Mouse (Mus musculus) midbrain, embryonic 11.5 days (tissue): Measurements from ENCODE around the gene Jazf1. TPM values are rescaled to one million over a fixed set of nuclear protein-coding genes. Genes with fewer than 3 reads are reported as not detected.

Source experiments
- ATAC-seq: fragments of 200-750 bp; cut with Nextera tagmentation; 2 replicates; pipeline ENCODE4 v1.8.0; 2017; ENCODE audit warnings: moderate TSS enrichment, moderate library complexity; ENCODE audit not compliant: low FRiP score
- DNase-seq: peaks from one replicate; pipeline ENCODE4 v3.0.0; 2015; ENCODE audit warnings: low spot score; ENCODE audit errors: missing footprints
- H3K27ac ChIP-seq: fragments of 300-500 bp; sonication (generic); 2 replicates; pipeline ENCODE4 v1.5.1; 2014; ENCODE audit warnings: low read depth, low read length
- H3K27me3 ChIP-seq: fragments of 300-500 bp; sonication (generic); 2 replicates; pipeline ENCODE4 v1.6.1; 2014; ENCODE audit warnings: mild to moderate bottlenecking, low read length, moderate library complexity, mixed read lengths; ENCODE audit not compliant: control insufficient read depth, insufficient read depth
- H3K36me3 ChIP-seq: fragments of 300-500 bp; sonication (generic); 2 replicates; pipeline ENCODE4 v1.6.1; 2014; ENCODE audit warnings: mild to moderate bottlenecking, low read length, moderate library complexity, mixed read lengths; ENCODE audit not compliant: control insufficient read depth, insufficient read depth
- H3K4me1 ChIP-seq: fragments of 300-500 bp; sonication (generic); 2 replicates; pipeline ENCODE4 v1.6.1; 2014; ENCODE audit warnings: low read length; ENCODE audit not compliant: control insufficient read depth, insufficient read depth
- H3K4me2 ChIP-seq: fragments of 300-500 bp; sonication (generic); 2 replicates; pipeline ENCODE4 v1.6.1; 2014; ENCODE audit warnings: mild to moderate bottlenecking, moderate library complexity
- H3K4me3 ChIP-seq: fragments of 300-500 bp; sonication (generic); 2 replicates; pipeline ENCODE4 v1.5.1; 2014; ENCODE audit warnings: low read depth, low read length
- H3K9ac ChIP-seq: fragments of 300-500 bp; sonication (generic); 2 replicates; pipeline ENCODE4 v1.6.1; 2014; ENCODE audit warnings: low read length
- H3K9me3 ChIP-seq: fragments of 300-500 bp; sonication (generic); 2 replicates; pipeline ENCODE4 v1.6.1; 2016; ENCODE audit warnings: low read length; ENCODE audit not compliant: control insufficient read depth
- WGBS: fragments of 180-500 bp; shearing (Covaris S2); extraction: QIAGEN DNeasy Blood & Tissue Kit; methylation state at CpG from one replicate; pipeline ENCODE4 v1.1.7; 2014; 5-methylcytosine and 5-hydroxymethylcytosine counted together
- polyA plus RNA-seq: library from polyadenylated mRNA; unstranded; fragments of >200 nt; fragmentation: Nextera tagmentation; extraction: Ambion mirVana; gene quantifications from 2 replicates; pipeline ENCODE4 v1.2.1, GENCODE M21; 2014

Jazf1 gene
- polyA plus RNA-seq, 1 experiment from 2014 or later = 7.1 TPM

DNA sequence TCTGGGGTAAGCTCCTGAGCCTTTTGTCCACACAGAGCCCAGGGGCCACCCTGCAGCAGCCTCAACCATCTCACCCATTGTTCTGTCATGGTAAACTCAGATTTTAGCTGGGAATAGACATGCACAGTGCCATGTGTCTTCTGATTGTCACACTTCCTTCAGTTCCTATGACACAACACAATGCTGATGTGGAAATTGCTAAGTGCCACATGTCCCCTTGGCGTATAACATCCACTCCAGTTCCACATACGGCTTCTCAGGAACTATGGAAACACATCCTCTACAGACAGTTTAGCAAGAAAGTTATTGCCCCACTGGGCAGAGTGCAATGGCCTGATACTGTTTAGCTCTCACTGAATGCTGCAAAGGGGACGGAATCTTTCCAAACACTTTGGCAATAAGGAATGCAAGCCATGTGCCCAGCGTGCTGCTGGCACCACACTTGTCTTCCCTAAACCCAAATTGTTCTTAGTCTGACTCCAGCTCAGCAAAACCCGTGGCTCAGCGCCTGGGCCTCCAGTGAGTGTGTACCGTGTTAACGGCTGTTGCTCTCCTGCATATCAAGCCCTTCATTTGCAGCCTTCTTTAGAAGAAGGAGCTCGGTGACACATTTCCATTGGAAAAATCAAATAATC lies 207.1 kb downstream of the Jazf1 start:
- Histone ChIP-seq H3K27me3 (no peaks in the 10 kb centered on the region), H3K27ac (no peak overlapping the region), H3K4me2 (no peak overlapping the region), H3K4me3 (no peak overlapping the region), H3K36me3 (no peaks in the 10 kb centered on the region), H3K9me3 (no peaks in the 10 kb centered on the region), H3K9ac (no peak overlapping the region), H3K4me1 (peaks cover 5% of the 10 kb centered on the region; the same call in 1 of the 2 replicates)
- WGBS = 83% methylated on average over 9 of the region's 9 CpGs
- DNase-seq = no peak
- no peak for ATAC-seq

DNA sequence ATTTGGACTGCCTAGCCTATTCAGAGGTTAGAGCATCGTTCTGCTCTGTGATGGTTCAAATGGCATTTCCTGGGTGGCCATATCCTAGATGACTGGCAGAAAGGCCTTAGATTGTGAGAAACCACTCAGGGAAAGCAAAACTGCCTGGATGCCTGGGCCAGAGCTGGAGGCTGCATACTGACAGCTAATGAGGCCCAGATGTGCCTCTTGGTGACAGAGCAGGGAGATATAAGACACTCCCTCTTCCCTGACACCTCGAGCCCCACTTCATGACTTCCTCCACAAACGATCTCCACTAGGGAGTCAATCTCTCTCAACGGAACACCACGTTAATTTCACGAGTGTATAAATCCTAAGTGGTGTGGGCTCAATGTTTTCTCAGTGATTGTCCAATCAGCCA lies 207.7 kb downstream of the Jazf1 start:
- WGBS = 65% methylated on average over 6 of the region's 6 CpGs
- ATAC-seq = no peak
- H3K4me2 ChIP-seq = no peak overlapping the region
- H3K36me3 ChIP-seq = no peaks in the 10 kb centered on the region
- no peaks in the 10 kb centered on the region for H3K27me3 ChIP-seq
- H3K9ac ChIP-seq = no peak overlapping the region
- H3K27ac ChIP-seq = no peak overlapping the region
- H3K4me3 ChIP-seq = no peak overlapping the region
- no peaks in the 10 kb centered on the region for H3K9me3 ChIP-seq
- peaks cover 5% of the 10 kb centered on the region; the same call in 1 of the 2 replicates for H3K4me1 ChIP-seq
- peak; percentile 71 for DNase-seq

DNA sequence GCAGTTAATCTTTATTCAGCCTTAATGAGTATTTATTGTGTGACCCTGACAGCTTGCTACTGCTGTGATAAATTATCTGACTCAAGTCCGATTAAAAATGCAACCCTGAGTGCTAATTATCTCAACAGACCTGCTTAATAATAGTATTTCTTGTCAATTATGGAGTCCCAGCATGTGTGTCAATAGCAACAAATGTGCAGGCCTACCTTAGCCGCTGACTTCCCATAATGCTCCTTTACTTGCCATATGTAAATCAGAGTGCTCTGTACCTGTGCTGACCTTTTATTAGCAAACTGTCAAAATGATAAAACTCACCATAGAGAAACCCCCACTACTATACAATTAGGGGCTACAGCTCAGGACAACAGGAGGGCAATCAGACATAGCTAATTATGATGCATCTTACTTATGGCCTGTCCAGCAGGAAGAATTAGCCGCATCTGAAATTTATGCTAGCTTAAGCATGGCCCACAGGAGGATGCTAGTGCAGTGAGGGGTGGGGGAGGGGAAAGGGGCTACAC lies 209.5 kb downstream of the Jazf1 start:
- no peaks in the 10 kb centered on the region for H3K36me3 ChIP-seq
- peaks cover 5% of the 10 kb centered on the region; the same call in 1 of the 2 replicates for H3K4me1 ChIP-seq
- no peak overlapping the region for H3K9ac ChIP-seq
- WGBS = 82% methylated on average over 3 of the region's 3 CpGs
- no peak for DNase-seq
- H3K4me2 ChIP-seq = no peak overlapping the region
- H3K27me3 ChIP-seq = no peaks in the 10 kb centered on the region
- no peak overlapping the region for H3K4me3 ChIP-seq
- no peaks in the 10 kb centered on the region for H3K9me3 ChIP-seq
- H3K27ac ChIP-seq = no peak overlapping the region
- ATAC-seq = no peak

DNA sequence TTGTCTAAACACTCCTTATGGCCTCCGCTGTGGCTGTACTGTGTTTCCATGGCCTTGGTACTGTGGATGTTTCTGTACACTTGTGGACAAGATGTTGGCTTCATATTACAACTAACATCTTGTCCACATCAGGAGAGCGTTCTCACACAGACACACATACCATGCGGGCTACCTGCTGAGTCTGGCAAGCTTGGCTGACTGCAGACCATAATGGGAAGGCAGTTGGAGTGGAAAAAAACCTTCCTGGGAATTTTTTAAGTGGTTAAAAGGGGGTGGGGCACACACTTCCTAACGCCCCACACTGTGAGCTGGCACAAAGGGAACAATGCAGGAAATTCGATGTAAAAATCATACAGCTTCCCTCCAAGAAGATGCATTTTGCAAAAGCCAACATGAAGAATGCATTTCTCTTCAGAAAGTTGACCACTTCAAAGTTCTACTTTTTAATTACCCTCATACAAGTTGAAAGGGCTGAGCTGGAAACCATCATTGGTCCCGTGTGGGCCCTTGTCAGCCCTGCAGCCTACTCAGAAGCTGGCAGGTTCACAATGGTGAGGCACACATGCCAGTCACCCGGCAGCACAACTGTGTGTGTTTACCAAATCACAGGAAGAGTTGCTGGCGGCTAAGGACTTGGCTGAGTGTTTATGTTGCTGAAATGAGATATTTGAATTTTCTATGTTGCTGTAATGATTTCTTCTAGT lies 215.9 kb downstream of the Jazf1 start:
- no peak overlapping the region for H3K27ac ChIP-seq
- no peaks in the 10 kb centered on the region for H3K27me3 ChIP-seq
- H3K36me3 ChIP-seq = no peaks in the 10 kb centered on the region
- ATAC-seq (no peak), DNase-seq (peak; percentile 87)
- H3K4me3 ChIP-seq = no peak overlapping the region
- H3K9ac ChIP-seq = no peak overlapping the region
- no peak overlapping the region for H3K4me2 ChIP-seq
- peaks cover 5% of the 10 kb centered on the region; the same call in 1 of the 2 replicates for H3K4me1 ChIP-seq
- H3K9me3 ChIP-seq = no peaks in the 10 kb centered on the region
- 44% methylated on average over 8 of the region's 8 CpGs for WGBS

DNA sequence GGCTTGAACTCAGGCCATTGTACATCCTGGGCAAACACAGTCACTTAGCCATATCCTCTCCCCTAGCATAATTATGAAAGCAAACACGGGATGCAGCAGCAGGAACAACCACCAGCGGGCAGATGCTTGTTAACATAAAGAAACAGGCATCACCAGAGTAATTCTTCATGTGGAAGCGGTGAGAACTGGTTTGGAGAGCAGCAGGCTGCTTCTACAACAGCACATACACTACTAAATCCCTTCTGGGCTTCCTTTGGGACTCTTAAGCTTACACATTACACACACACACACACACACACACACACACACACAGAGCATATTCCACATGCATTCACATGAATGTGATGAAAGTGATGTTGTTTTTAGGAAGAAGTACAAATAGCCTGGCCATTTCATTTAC lies 216.5 kb downstream of the Jazf1 start:
- DNase-seq (no peak), ATAC-seq (no peak)
- Histone ChIP-seq H3K27me3 (no peaks in the 10 kb centered on the region), H3K9me3 (no peaks in the 10 kb centered on the region), H3K9ac (no peak overlapping the region), H3K36me3 (no peaks in the 10 kb centered on the region), H3K4me1 (peaks cover 5% of the 10 kb centered on the region; the same call in 1 of the 2 replicates), H3K4me2 (no peak overlapping the region), H3K27ac (no peak overlapping the region), H3K4me3 (no peak overlapping the region)
- WGBS = 58% methylated on average over 3 of the region's 3 CpGs

DNA sequence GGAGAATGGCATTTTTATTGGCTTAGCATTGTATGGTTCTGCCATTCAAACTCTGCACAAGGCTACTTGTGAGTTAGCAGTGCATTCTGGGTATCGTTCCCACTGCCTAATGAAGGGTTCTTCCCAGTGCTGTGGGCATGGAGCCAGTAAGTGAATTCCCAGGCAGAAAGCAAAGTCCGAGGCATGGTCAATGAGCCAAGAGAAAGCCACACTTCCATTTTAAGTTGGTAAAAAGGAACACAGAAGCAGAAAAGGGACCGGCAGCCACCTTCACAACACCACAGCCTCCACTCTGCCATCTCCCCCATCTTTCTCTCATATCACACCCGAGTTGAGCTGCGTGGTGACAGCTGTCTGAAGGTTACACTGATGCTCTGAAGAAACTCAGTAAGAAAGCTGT lies 217.4 kb downstream of the Jazf1 start:
- Histone ChIP-seq H3K9ac (no peak overlapping the region), H3K27ac (no peak overlapping the region), H3K4me2 (no peak overlapping the region), H3K4me1 (peaks cover 5% of the 10 kb centered on the region; the same call in 1 of the 2 replicates), H3K9me3 (no peaks in the 10 kb centered on the region), H3K27me3 (no peaks in the 10 kb centered on the region), H3K36me3 (no peaks in the 10 kb centered on the region), H3K4me3 (no peak overlapping the region)
- WGBS = 83% methylated on average over 5 of the region's 5 CpGs
- DNase-seq = no peak
- no peak for ATAC-seq

DNA sequence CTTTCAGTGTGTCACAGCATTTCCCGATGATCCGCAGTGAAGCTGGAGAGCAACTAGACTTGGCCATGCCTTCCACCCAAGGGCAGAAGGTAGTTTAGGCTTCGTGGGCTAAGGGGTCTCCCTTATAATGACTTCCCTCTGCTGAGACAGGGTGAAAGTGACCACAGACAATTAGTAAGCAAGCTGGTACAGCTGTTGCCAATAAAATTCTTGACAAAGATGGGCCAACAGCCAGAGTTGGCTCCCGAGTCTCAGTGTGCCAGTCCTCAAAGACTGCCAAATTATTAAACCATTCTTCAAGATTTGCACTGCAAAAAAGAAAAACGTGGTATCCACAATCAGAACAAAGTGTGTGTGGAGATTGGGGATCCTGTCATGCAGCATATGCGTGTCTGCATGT lies 220.2 kb downstream of the Jazf1 start:
- Histone ChIP-seq H3K9me3 (no peaks in the 10 kb centered on the region), H3K36me3 (no peaks in the 10 kb centered on the region), H3K4me1 (peaks cover 5% of the 10 kb centered on the region; the same call in 1 of the 2 replicates), H3K4me2 (no peak overlapping the region), H3K4me3 (no peak overlapping the region), H3K27me3 (no peaks in the 10 kb centered on the region), H3K27ac (no peak overlapping the region), H3K9ac (no peak overlapping the region)
- DNase-seq (no peak), ATAC-seq (no peak)
- WGBS = 86% methylated on average over 6 of the region's 6 CpGs

DNA sequence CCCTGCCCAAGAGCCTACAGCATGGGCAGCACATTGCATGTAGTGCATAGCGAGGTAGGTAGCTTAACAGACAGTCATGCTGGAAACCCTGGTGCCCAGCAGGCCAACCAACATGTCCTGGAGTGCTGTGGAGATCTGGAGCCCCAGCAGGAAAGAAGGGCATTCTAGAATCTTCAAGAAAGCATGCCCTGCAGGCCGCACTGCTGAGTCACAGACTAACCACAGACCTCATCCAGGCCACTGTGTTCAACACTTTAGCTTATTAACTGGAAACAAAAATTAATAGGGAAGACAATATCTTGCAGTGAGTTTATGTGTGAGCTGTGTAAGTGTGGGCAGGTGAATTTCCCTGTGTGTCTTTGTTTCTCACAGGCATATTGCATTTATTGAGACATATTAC lies 222.1 kb downstream of the Jazf1 start:
- ATAC-seq (no peak), DNase-seq (no peak)
- no peak overlapping the region for H3K4me2 ChIP-seq
- H3K36me3 ChIP-seq = no peaks in the 10 kb centered on the region
- no peaks in the 10 kb centered on the region for H3K4me1 ChIP-seq
- no peaks in the 10 kb centered on the region for H3K9me3 ChIP-seq
- no peaks in the 10 kb centered on the region for H3K27me3 ChIP-seq
- no peak overlapping the region for H3K4me3 ChIP-seq
- WGBS = 86% methylated on average over 2 of the region's 2 CpGs
- H3K27ac ChIP-seq = no peak overlapping the region
- no peak overlapping the region for H3K9ac ChIP-seq

DNA sequence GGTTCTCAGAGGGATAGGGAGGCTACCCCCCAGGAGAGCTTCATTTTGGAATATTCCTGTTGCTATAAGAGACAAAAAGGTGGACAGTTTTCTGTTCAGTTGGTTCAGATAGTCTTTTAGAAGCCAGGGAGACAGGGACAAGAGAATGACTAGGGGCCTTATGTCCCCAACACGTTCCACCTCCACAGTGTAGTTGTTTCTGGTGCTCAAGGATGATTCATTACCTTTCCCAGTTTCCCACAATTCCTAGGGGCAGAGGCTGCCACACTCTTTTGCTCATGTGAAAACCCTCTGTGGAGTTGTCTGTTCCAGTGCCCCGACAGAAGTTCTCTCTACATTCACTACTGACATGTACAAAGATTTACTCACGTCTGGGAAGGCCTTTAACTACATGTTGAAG lies 223.7 kb downstream of the Jazf1 start:
- Histone ChIP-seq H3K27me3 (no peaks in the 10 kb centered on the region), H3K4me3 (no peak overlapping the region), H3K9ac (no peak overlapping the region), H3K36me3 (no peaks in the 10 kb centered on the region), H3K4me2 (no peak overlapping the region), H3K9me3 (no peaks in the 10 kb centered on the region), H3K4me1 (peaks cover 7% of the 10 kb centered on the region), H3K27ac (no peak overlapping the region)
- WGBS = 90% methylated on average over 3 of the region's 3 CpGs
- ATAC-seq (no peak), DNase-seq (no peak)
